Mouse (Mus musculus) ovary, postnatal 10 days (tissue): ENCODE data around the gene Trim50.
"Not testable (repeated sequence)": the region's sequence is repeated elsewhere in the genome, so short reads cannot be mapped to it uniquely, and the experiment has no call there.

Experiments used
- DNase-seq: peaks from one replicate; pipeline ENCODE4 v3.0.0; 2022; ENCODE audit warnings: low spot score

Trim50 gene

GRCm38 (mm10) chr5:135352995-135353394 lies at the start of gene Trim50:
TSS of gene Trim50 (plus strand) at chr5:135353295.
- DNase-seq = no peak

GRCm38 (mm10) chr5:135306321-135306965 lies 46.7 kb upstream of the Trim50 start:
- DNase-seq = no peak

- no peak for DNase-seq
Measured at GRCm38 (mm10) chr5:135316177-135316576, 36.9 kb upstream of the Trim50 start.

- no peak for DNase-seq
Measured at GRCm38 (mm10) chr5:135319856-135320255, 33.2 kb upstream of the Trim50 start.

GRCm38 (mm10) chr5:135322197-135322596 lies 30.9 kb upstream of the Trim50 start:
- DNase-seq = no peak

- no peak for DNase-seq
Measured at GRCm38 (mm10) chr5:135326121-135326659, 26.9 kb upstream of the Trim50 start.

GRCm38 (mm10) chr5:135329471-135329870 lies 23.6 kb upstream of the Trim50 start:
- no peak for DNase-seq

GRCm38 (mm10) chr5:135330201-135330600 lies 22.9 kb upstream of the Trim50 start:
- DNase-seq = no peak

- DNase-seq = no peak
Measured at GRCm38 (mm10) chr5:135331161-135331560, 21.9 kb upstream of the Trim50 start.

GRCm38 (mm10) chr5:135337575-135337974 lies 15.5 kb upstream of the Trim50 start:
- DNase-seq = no peak

GRCm38 (mm10) chr5:135345989-135346388 lies 7.1 kb upstream of the Trim50 start:
- no peak for DNase-seq

GRCm38 (mm10) chr5:135346430-135346829 lies 6.7 kb upstream of the Trim50 start:
- DNase-seq = no peak

GRCm38 (mm10) chr5:135347511-135348011 lies 5.5 kb upstream of the Trim50 start:
- no peak for DNase-seq

GRCm38 (mm10) chr5:135349862-135350261 lies 3.2 kb upstream of the Trim50 start, which contains the start of gene Fkbp6:
TSS of gene Fkbp6 (minus strand) at chr5:135350044.
- DNase-seq = no peak

- no peak for DNase-seq
Measured at GRCm38 (mm10) chr5:135351606-135352005, 1.5 kb upstream of the Trim50 start.

- DNase-seq = no peak
Measured at GRCm38 (mm10) chr5:135353564-135353963, 469 bp downstream of the Trim50 start.

GRCm38 (mm10) chr5:135356090-135356489 lies 3.0 kb downstream of the Trim50 start:
- DNase-seq = no peak

GRCm38 (mm10) chr5:135357556-135357955 lies 4.5 kb downstream of the Trim50 start:
- no peak for DNase-seq

- no peak for DNase-seq
Measured at GRCm38 (mm10) chr5:135359772-135360171, 6.7 kb downstream of the Trim50 start.

GRCm38 (mm10) chr5:135362572-135362971 lies 9.5 kb downstream of the Trim50 start:
- DNase-seq = no peak

GRCm38 (mm10) chr5:135363540-135363939 lies 10.4 kb downstream of the Trim50 start:
- no peak for DNase-seq

GRCm38 (mm10) chr5:135367841-135368240 lies 14.7 kb downstream of the Trim50 start:
- no peak for DNase-seq

- no peak for DNase-seq
Measured at GRCm38 (mm10) chr5:135368312-135368711, 15.2 kb downstream of the Trim50 start.

- DNase-seq = not testable (repeated sequence)
Measured at GRCm38 (mm10) chr5:135369196-135369595, 16.1 kb downstream of the Trim50 start.
